Mouse (Mus musculus) hindbrain, embryonic 16.5 days (tissue): Measurements from ENCODE around the gene Lpar5. TPM values are rescaled to one million over a fixed set of nuclear protein-coding genes. Genes with fewer than 3 reads are reported as not detected.

Experiments used
- ATAC-seq: fragments of 200-750 bp; cut with Nextera tagmentation; 2 replicates; pipeline ENCODE4 v1.8.0; 2017; ENCODE audit warnings: moderate TSS enrichment, moderate library complexity
- H3K27ac ChIP-seq: fragments of 300-500 bp; sonication (generic); 2 replicates; pipeline ENCODE4 v1.5.1; 2014; ENCODE audit warnings: low read depth, mild to moderate bottlenecking, control low read depth, low read length, moderate library complexity
- H3K27me3 ChIP-seq: fragments of 300-500 bp; sonication (generic); replicated peaks from 2 replicates; pipeline ENCODE4 v1.6.1; 2014; ENCODE audit warnings: low read length; ENCODE audit not compliant: control insufficient read depth, insufficient read depth
- H3K36me3 ChIP-seq: fragments of 300-500 bp; sonication (generic); 2 replicates; pipeline ENCODE4 v1.6.1; 2014; ENCODE audit warnings: mild to moderate bottlenecking, low read length, moderate library complexity, mixed read lengths; ENCODE audit not compliant: control insufficient read depth, insufficient read depth
- H3K4me1 ChIP-seq: fragments of 300-500 bp; sonication (generic); 2 replicates; pipeline ENCODE4 v1.6.1; 2014; ENCODE audit warnings: low read depth, low read length; ENCODE audit not compliant: control insufficient read depth, insufficient read depth
- H3K4me2 ChIP-seq: fragments of 300-500 bp; sonication (generic); 2 replicates; pipeline ENCODE4 v1.6.1; 2014; ENCODE audit warnings: mild to moderate bottlenecking, low read length, control low read depth, moderate library complexity
- H3K4me3 ChIP-seq: fragments of 300-500 bp; sonication (generic); 2 replicates; pipeline ENCODE4 v1.5.1; 2014; ENCODE audit warnings: mild to moderate bottlenecking, low read length, control low read depth, moderate library complexity
- H3K9ac ChIP-seq: fragments of 300-500 bp; sonication (generic); 2 replicates; pipeline ENCODE4 v1.6.1; 2014; ENCODE audit warnings: low read depth, mild to moderate bottlenecking, control low read depth, low read length, moderate library complexity
- H3K9me3 ChIP-seq: fragments of 300-500 bp; sonication (generic); 2 replicates; pipeline ENCODE4 v1.6.1; 2014; ENCODE audit warnings: mild to moderate bottlenecking, low read length, moderate library complexity; ENCODE audit not compliant: control insufficient read depth
- WGBS: fragments of 180-500 bp; shearing (Covaris S2); extraction: QIAGEN DNeasy Blood & Tissue Kit; methylation state at CpG from one replicate; pipeline ENCODE4 v1.1.7; 2014; 5-methylcytosine and 5-hydroxymethylcytosine counted together
- polyA plus RNA-seq: library from polyadenylated mRNA; unstranded; fragments of >200 nt; fragmentation: Nextera tagmentation; extraction: Ambion mirVana; gene quantifications from 2 replicates; pipeline ENCODE4 v1.2.1, GENCODE M21; 2015

Gene Lpar5
- polyA plus RNA-seq, 1 experiment from 2014 or later: 0.85 TPM

GRCm38 (mm10) chr6:125090341-125091085 lies 22.8 kb downstream of the Lpar5 start:
- H3K27ac ChIP-seq: peak overlapping the region; percentile 95
- WGBS: 47% methylated on average over 10 of the region's 10 CpGs
- peak; percentile 3; the same call in 1 of the 2 replicates for ATAC-seq

GRCm38 (mm10) chr6:125092372-125092771 lies 24.7 kb downstream of the Lpar5 start:
- 94% methylated on average over 5 of the region's 5 CpGs for WGBS
- Histone ChIP-seq H3K9ac (no peak overlapping the region), H3K4me3 (no peak overlapping the region), H3K36me3 (no peaks in the 10 kb centered on the region), H3K9me3 (no peaks in the 10 kb centered on the region), H3K27ac (no peak overlapping the region), H3K4me2 (no peak overlapping the region), H3K4me1 (peaks cover 28% of the 10 kb centered on the region), H3K27me3 (no peaks in the 10 kb centered on the region)
- ATAC-seq: no peak

More at GRCm38 (mm10) chr6:125090341-125091085, 22.8 kb downstream of the Lpar5 start:
- H3K36me3 ChIP-seq: no peaks in the 10 kb centered on the region
- H3K27me3 ChIP-seq: no peaks in the 10 kb centered on the region
- H3K4me2 ChIP-seq: peak overlapping the region; percentile 60
- H3K4me3 ChIP-seq: no peak overlapping the region
- peak overlapping the region; percentile 60; the same call in 1 of the 2 replicates for H3K9ac ChIP-seq
- no peaks in the 10 kb centered on the region for H3K9me3 ChIP-seq
- H3K4me1 ChIP-seq: peaks cover 24% of the 10 kb centered on the region

GRCm38 (mm10) chr6:125094843-125095242 lies 27.1 kb downstream of the Lpar5 start:
- Histone ChIP-seq H3K9ac (no peak overlapping the region), H3K4me2 (no peak overlapping the region), H3K9me3 (no peaks in the 10 kb centered on the region), H3K27me3 (no peaks in the 10 kb centered on the region), H3K4me3 (no peak overlapping the region), H3K4me1 (peaks cover 40% of the 10 kb centered on the region), H3K27ac (peak overlapping the region; percentile 95; the same call in 1 of the 2 replicates), H3K36me3 (no peaks in the 10 kb centered on the region)
- no peak for ATAC-seq
- WGBS: 65% methylated on average over 3 of the region's 3 CpGs

GRCm38 (mm10) chr6:125095391-125096278 lies 27.9 kb downstream of the Lpar5 start, which contains the start of gene Chd4:
TSS of gene Chd4 (plus strand) at chr6:125095981.
- Histone ChIP-seq H3K4me2 (peak within 1 kb of the TSS; percentile 91), H3K4me1 (peaks cover 37% of the 10 kb centered on the region), H3K4me3 (peak within 1 kb of the TSS; percentile 86), H3K36me3 (peaks cover 6% of the 10 kb centered on the region; the same call in 1 of the 2 replicates), H3K9me3 (no peaks in the 10 kb centered on the region), H3K27ac (peak within 1 kb of the TSS; percentile 95), H3K27me3 (no peaks in the 10 kb centered on the region), H3K9ac (peak within 1 kb of the TSS; percentile 95)
- 1% methylated on average over 44 of the region's 45 CpGs for WGBS
- peak; percentile 79 for ATAC-seq

GRCm38 (mm10) chr6:125096279-125096596 lies 28.5 kb downstream of the Lpar5 start:
- H3K27ac ChIP-seq: peak overlapping the region; percentile 95
- H3K36me3 ChIP-seq: peaks cover 12% of the 10 kb centered on the region
- peaks cover 35% of the 10 kb centered on the region for H3K4me1 ChIP-seq
- H3K9ac ChIP-seq: peak overlapping the region; percentile 95
- peak overlapping the region; percentile 86 for H3K4me3 ChIP-seq
- H3K9me3 ChIP-seq: no peaks in the 10 kb centered on the region
- no peaks in the 10 kb centered on the region for H3K27me3 ChIP-seq
- H3K4me2 ChIP-seq: peak overlapping the region; percentile 91
- no peak for ATAC-seq
- WGBS: 0% methylated on average over 20 of the region's 32 CpGs

- peak; percentile 48 for ATAC-seq
- Histone ChIP-seq H3K4me3 (peak overlapping the region; percentile 86), H3K9me3 (no peaks in the 10 kb centered on the region), H3K27me3 (no peaks in the 10 kb centered on the region), H3K27ac (peak overlapping the region; percentile 95), H3K4me1 (peaks cover 35% of the 10 kb centered on the region), H3K36me3 (peaks cover 17% of the 10 kb centered on the region), H3K9ac (peak overlapping the region; percentile 95), H3K4me2 (peak overlapping the region; percentile 91)
- 0% methylated on average over 40 of the region's 44 CpGs for WGBS
These were observed 29.1 kb downstream of the Lpar5 start for GRCm38 (mm10) chr6:125096597-125097345.

- Histone ChIP-seq H3K27ac (peak overlapping the region; percentile 95), H3K36me3 (peaks cover 20% of the 10 kb centered on the region), H3K4me3 (peak overlapping the region; percentile 86), H3K27me3 (no peaks in the 10 kb centered on the region), H3K9me3 (no peaks in the 10 kb centered on the region), H3K4me2 (peak overlapping the region; percentile 91), H3K9ac (peak overlapping the region; percentile 95), H3K4me1 (peaks cover 35% of the 10 kb centered on the region)
- WGBS: 1% methylated on average over 12 of the region's 12 CpGs
- ATAC-seq: peak; percentile 5
These were observed 29.6 kb downstream of the Lpar5 start for GRCm38 (mm10) chr6:125097346-125097689.

GRCm38 (mm10) chr6:125097951-125098350 lies 30.2 kb downstream of the Lpar5 start:
- no peaks in the 10 kb centered on the region for H3K27me3 ChIP-seq
- H3K4me2 ChIP-seq: peak overlapping the region; percentile 91
- peaks cover 27% of the 10 kb centered on the region for H3K36me3 ChIP-seq
- peaks cover 35% of the 10 kb centered on the region for H3K4me1 ChIP-seq
- H3K9me3 ChIP-seq: no peaks in the 10 kb centered on the region
- H3K9ac ChIP-seq: peak overlapping the region; percentile 95
- H3K27ac ChIP-seq: no peak overlapping the region
- H3K4me3 ChIP-seq: peak overlapping the region; percentile 86
- ATAC-seq: no peak
- WGBS: 51% methylated on average over 8 of the region's 8 CpGs
